Mouse (Mus musculus) adrenal gland (tissue): Measurements from ENCODE around the gene Hacl1.

Source experiments
- intact Hi-C: fragments of 180-260 bp; cut with DNase I; formaldehyde crosslinking; loops from one replicate; pipeline ENCODE4 v1.15.1; 2025
- long read RNA-seq, 2 experiments: library from polyadenylated mRNA; unstranded; transcript quantifications; one replicate each; pipeline ENCODE4 v2.0.0; 2020; ENCODE audit warnings: borderline replicate concordance in 1 of 2; ENCODE audit not compliant: insufficient replicate concordance in 1 of 2

Hacl1 gene
- long read RNA-seq, experiment 1, transcript Hacl1-201 (17 exons, 2,644 nt): major isoform, 12 of 20 reads
- long read RNA-seq, experiment 1, partial matches to known transcripts: 3 of 20 reads
- long read RNA-seq, experiment 1, other reads (novel, unspliced or antisense): 5 of 20 reads
- long read RNA-seq, experiment 2, transcript Hacl1-201 (17 exons, 2,644 nt): major isoform, 9 of 15 reads
- long read RNA-seq, experiment 2, partial matches to known transcripts: 0 of 15 reads
- long read RNA-seq, experiment 2, other reads (novel, unspliced or antisense): 6 of 15 reads

DNA sequence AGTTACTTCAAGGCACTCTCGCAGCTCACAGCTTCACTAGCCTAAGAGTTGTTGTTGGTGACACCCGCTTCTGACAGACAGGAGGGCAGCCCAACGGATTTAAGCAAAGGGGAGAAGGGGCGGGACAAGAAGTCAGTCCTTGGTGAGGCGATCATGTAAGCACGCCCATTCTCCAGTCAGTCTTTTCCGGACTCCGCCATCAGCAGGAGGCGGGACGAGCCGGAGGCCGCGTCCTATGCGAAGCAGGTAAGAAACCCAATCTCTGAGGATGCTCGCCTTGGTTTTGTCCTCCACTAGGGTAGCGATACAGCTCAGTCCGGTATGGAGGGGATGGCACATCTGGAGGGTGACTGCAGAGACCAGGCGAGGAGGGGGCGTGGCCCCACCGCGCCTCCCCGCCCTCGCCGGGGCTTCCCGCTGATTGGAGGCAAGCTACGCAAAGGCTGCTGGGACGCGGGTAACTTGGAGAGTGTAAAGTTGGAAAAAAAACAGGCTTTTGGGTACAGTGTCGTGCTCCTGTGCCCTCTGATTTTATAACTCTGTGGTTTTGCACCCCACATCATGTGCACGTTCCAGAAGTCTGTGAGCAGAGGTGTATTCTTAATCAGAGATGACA lies at the start of gene Hacl1, which contains the start of gene Btd:
Gene Hacl1 (minus strand): TSS at position 397 of the 616 bp plus-strand sequence.
Gene Btd (plus strand): TSS at position 139 of the 616 bp plus-strand sequence.
- intact Hi-C loops: no loop called here

DNA sequence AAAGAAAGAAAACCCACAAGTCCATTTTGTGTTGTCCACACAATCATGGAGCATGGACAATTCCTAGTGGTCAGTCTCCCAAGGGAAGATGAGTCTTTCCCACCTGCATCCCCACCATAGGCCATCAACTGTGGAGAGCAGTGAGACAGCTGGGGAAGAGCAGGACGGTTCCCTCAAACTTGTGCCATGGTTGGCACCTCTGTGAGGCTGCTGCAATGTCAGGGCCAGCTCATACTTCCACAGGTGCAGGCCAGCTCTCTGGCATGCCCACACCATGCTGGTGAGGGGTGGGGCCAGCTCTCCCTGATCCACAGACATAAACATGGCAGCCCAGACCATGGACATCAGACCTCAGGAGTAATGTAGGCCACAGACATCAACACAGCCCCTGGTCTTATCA lies 45.1 kb upstream of the Hacl1 start:
- intact Hi-C loops: no loop called here

DNA sequence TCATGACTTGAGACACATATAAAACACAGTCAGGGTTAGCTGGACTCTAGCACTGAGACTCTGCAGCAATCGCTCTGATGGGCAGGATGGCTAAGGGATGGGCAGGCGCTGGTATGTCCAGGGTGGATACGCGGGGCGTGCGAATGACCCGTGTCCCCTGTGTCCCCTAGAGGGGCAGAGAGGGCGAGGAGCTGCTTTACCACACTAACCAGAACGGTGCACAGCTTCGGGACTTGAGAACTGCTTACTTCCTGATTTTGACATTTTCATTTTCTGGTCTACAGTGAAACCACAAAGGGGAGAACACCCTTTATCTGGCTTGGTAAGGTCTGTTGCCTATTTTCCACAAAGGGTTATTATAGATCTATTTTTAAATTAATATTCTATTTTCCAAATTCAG lies 44.6 kb upstream of the Hacl1 start:
- intact Hi-C loops: no loop called here

DNA sequence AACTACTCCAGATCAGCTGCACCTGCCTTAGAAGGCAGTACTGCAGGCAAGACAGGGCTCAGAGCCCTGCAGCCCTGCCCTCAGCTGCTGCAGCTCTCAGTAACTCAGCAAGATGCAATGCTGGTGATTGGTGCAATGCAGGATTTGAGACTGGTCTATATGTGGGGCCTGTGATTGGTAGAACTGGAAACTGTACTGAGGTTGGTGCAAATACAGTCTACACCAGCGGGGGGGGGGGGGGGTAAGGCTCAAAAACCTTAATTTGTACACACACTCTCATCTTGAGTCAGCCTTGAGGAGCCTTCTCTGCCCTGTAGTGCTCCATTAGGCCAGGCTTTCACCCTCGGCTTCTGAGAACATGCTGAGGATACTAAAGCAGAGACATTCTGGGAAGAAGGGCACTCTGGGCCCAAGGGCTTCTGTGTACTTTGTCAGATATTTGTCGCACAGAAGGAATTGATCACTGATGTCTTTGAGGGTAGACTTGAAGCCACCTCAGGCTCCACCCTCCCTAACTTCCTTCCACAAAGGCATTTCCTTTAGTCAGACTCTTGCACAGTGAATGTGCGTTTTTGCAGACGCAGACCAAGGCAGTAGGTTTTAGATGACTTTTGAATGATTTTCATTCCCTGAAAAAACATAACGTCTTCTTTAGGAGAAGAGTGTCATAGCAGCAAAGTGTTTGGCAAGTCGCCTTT lies 43.4 kb upstream of the Hacl1 start:
- intact Hi-C loops: no loop called here

DNA sequence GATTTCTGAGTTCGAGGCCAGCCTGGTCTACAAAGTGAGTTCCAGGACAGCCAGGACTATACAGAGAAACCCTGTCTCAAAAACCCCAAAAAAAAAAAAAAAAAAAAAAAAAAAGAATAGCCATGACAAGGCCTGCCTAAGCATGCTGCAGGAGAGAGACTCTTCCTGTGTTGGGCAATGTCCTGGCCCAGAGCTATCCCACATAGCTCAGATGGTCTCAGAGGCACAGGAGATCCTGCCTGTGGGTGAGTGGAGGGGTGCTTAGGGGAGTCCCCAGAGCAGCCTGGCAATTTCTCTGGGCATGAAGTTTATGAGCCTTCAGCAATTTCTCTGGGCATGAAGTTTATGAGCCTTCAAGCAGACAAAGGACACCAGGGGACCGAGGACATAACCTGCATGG lies 42.5 kb upstream of the Hacl1 start:
- intact Hi-C loops: no loop called here

DNA sequence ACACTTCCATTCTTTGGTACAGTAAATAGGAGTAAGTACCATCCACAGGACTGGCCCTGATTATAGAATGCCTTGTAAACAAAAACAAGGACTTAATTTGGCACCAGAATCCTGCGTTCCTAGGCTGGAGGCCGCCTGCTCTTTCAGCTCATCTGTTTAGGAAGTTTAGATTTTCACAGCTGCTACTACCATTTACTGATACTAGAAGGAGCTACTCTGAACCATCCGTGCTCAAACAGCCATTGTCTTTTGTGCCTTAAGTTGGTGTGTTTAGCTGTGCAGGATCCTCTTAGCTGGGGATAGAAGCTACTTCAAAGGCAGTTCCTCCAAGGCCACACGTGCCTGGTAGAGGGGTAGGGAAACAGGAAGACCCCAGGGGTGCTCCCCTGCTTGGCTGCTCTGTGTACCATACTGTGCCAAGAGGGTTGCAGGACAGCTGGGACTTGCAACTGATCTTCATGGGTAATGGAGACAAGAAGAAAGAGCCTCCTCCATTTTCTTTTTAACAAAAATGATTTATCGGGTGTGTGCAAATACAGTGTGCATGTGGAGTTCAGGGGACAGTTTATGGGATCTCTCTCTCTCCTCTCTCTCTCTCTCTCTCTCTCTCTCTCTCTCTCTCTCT lies 41.0 kb upstream of the Hacl1 start:
- intact Hi-C loops: no loop called here

DNA sequence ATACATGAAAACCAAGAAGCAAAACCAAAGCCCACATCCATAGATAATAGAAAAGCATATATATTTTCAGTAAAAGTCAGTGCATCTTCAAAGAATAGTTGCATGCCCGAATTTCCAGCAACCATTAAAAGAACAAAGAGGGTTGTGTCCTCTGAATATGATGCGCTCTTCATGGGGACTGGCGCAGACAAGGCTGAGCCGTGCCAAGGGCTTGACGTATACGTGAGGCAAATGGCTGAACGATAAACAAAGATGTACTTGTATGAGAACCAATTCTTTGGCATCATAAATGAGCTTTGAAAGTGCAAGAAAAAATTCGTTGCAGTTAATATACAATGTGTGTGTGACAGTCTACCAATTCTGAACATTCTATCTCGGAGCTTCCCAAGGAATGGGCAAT lies 40.2 kb upstream of the Hacl1 start:
- intact Hi-C loops: no loop called here

DNA sequence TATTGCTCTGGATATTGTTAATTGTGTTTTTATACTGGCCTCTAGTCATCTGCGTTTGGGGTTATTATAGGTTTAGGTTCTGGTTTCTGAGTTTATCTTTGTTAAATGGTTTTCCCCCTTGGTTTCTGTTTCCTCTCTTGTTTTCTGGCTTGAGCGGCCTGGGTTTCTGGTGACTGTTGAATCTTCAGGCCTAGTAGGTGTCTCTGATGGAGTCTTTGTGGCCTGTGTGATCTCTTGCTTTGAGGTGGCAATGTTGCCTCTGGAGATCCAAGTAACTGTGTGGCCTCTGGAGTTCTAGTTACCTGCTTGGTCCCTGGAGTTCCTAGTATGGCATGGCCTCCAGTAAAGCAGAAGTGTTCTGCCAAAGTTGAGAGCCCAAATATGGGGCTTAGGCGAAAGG lies 39.6 kb upstream of the Hacl1 start:
- intact Hi-C loops: no loop called here

DNA sequence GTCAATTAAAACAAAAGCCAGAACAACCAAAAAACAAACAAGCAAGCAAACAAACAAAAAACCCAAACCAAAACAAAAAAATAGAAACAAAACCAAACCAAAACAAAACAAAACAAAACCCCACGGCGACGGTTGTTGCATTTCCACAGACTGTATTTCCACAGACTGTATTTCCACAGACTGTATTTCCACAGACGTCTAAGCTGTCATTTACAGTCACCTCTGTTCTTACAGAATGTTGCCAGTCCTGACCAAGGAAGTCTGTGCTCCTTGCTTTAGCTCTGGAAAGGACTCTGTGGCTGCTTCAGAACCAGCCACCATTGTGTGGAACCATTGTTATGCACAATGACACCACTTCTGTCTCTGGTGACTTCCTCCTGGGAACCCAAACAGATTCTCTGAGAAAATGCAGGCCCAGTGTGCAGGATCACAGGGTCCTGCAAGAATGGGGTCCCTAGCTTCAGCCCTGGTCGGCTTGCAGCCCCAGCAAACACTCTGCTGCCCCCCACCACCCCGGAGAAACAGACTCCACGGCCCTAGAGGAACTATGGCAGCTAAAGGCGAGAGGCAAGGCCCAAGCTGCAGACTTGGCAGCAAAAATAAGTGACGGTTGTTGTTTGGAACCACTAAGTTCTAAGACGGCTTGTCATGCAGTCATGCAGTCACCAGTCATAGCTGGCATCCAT lies 30.7 kb upstream of the Hacl1 start:
- intact Hi-C loops: no loop called here

DNA sequence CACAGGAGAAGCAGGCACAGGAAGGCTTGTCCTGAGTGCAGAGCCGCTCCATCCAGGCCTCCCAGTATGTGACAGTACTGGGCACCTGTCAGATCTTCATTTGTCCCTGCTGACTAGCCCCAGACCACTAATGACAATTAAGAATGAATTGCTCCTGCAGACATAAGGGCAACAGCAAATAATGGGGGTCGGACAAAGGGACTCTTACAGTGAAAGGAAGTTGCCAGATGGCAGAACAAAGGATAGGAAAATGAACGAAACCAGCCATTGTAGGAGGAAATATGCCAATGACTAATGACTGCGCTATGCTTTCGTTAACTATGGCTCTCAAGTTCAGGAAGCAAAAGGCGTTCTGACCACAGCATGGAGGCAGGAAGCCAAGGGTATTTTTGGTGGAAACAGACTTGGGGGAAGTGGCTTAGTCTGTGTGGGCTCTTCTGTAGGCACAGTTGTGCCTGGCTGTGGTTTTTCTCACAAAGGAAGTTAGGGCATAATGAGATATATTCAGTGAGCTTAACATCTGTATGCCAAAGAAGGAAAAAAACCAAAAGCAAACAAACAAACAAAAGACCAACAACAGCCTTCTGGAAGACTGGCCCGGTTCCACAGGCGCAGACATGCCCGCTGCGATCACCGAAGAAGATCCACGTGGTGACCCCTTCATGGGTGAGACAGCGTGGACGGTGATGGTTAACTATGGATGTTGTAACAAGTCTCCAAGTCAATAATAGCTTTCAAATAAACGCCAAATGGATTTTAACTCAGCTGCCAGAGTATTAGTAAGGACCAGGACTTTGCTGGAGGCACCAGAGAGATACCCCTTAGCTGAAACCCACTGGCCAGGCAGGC lies 28.8 kb upstream of the Hacl1 start:
- intact Hi-C loops: no loop called here

DNA sequence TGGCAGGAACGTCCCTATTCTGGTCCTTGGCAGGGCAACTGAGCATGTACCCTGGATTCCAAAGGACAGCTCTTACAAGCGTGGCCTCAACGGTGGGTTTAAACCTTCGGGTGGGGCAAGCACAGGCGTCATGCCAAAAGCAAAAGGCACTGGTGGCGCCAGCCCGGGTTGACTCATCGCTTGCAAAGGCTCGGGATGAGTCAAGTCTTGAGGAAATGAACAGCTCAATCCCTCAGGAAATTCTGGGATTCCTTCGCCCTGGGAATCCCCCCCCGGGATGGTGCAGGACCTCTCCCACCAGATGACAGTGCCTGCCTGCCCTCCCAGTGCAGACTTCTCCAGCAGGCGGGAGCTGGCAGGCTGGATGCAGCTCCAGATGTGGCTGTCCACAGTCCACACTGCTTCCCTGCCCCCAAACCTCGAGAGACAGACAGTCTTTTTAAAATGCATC lies 28.1 kb upstream of the Hacl1 start:
- intact Hi-C loops: no loop called here

DNA sequence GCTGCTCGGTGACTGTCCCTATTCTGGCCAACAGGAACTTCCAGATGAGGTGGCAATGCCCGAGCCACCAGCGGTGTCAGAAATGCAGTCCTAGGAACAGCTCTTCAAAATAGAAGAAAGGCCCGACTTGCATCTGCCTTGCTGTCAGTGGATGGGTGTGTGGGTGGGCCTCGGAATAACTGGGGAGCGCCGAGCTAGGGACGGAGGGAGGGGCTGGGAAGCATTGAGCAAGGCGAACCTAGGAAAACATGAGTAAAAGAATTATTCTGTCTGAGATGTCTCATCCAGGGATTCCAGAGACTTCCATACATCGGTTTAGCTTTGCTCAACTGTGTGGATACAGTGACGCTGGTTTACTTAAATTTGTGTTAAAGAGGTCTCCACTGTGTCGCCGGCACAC lies 27.2 kb upstream of the Hacl1 start:
- intact Hi-C loops: no loop called here

DNA sequence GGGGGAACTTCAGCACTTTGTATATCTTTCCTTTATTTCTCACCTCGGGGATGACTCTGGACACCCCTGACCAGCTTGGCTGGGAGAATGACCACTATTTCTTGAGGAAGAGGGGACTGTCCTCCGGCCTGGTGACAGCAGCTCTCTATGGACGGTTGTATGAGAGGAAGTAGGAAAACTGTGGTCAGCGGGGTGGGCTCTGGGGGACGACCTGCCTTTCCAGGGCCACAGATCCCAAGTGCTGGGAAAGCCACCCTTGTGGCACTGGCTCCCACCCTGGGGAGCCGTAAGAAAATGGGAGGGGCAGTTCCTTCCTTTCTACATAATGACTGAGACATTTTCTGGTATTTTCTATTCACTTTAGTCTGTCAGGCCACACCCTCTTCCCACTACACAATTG lies 26.7 kb upstream of the Hacl1 start:
- intact Hi-C loops: no loop called here

DNA sequence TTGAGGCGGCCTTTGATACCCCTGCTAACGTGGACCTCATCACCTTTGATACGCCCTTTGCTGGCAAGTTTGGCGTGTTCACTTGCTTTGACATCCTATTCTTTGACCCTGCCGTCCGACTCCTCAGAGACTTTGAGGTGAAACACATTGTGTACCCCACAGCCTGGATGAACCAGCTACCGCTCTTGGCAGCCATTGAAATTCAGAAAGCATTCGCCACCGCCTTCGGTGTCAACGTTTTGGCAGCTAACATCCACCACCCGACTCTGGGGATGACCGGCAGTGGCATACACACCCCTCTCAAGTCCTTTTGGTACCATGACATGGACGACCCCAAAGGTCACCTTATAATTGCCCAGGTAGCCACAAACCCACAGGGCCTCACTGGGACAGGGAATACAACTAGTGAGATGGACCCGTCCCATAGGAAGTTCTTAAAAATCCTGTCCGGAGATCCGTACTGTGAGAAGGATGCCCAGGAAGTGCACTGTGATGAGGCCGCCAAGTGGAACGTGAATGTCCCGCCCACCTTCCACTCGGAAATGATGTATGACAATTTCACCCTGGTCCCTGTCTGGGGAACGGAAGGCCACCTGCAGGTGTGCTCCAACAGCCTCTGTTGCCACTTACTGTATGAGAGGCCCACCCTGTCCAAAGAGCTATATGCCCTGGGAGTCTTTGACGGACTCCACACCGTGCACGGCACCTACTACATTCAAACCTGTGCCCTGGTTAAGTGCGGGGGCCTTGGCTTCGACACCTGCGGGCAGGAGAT lies 26.0 kb upstream of the Hacl1 start:
- intact Hi-C loops: no loop called here

DNA sequence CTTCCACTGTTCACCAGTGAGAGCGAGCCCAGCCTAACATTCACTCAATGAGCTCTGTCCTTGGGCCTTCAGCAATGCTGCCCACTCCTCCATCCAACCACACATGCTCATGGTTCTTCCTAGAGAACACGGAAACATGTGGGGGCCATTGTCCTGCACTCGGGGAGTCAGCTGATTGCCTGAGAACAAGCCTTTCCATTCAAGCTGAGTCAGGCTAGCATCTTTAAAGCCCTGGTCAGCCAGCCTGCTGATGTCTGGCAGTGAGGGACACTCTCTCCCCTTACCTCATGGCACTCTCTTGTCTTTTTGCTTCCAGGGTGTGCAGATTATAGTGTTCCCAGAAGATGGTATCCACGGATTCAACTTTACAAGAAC lies 24.5 kb upstream of the Hacl1 start:
- intact Hi-C loops: no loop called here

DNA sequence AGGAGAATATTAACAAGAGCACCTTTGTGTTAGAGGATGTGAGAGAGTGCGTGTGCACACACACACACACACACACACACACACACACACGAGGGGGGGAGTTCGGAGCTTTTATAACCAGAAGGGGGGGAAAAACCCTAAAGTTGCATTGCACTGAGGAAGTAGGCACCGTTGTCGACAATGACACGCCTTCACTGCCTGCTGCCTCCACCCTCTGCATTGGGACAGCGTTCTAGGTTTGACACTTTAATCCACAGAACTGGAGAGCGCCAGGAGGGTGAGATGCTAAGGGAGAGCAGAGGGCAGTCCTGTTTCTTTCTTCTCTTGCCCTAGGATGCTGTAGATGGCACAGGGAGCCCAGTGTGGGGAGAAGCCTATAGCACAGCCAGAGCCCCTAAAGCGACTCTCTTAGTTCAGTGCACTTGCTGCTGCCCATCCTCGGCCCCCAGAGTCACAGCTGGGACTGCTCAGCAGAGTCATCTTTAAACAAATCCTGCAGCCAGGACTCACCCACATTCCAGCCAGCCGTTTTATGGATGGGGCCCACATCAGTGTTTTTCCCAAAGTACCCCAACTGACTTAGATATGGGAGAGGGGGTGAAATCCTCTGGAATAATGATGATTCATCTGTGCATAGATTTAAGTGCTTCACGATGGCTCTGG lies 23.9 kb upstream of the Hacl1 start:
- intact Hi-C loops: no loop called here

DNA sequence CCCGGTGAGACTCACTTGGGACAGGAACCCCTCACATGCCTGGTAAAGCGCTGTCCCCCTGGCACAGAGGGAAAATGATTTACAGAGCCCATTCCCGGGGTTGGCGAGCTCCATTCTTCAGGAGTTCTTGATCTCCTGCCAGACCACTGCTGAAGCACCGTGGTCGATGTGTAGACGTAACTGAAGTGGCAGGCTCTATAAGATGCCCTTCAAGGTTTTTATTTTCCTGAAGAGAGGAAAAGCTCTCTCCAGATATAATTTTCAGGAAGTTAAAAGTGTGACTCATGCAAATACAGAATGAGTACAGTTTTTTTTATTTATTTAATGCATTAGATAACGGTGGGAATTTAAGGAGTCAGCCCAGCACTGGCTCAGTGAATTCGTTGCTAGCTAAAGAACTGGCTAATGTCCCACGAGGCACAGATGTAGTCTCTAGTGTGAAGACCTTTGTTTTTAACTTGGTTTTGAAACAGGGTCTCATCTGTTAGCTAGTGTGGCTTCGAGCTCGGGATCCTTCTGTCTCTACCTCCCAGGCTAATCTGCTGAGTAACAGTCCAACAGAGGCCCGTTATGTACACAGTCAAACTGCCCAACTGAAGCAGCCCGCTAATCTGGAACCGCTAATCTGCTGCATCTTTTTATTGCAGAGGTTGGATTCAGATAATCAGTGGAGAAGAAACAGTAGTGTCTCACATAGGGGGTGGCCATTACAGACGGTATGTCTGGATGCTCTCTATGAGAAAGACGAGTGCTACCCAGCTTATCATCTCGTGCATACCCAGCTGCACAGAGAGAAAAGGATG lies 23.2 kb upstream of the Hacl1 start:
- intact Hi-C loops: no loop called here

DNA sequence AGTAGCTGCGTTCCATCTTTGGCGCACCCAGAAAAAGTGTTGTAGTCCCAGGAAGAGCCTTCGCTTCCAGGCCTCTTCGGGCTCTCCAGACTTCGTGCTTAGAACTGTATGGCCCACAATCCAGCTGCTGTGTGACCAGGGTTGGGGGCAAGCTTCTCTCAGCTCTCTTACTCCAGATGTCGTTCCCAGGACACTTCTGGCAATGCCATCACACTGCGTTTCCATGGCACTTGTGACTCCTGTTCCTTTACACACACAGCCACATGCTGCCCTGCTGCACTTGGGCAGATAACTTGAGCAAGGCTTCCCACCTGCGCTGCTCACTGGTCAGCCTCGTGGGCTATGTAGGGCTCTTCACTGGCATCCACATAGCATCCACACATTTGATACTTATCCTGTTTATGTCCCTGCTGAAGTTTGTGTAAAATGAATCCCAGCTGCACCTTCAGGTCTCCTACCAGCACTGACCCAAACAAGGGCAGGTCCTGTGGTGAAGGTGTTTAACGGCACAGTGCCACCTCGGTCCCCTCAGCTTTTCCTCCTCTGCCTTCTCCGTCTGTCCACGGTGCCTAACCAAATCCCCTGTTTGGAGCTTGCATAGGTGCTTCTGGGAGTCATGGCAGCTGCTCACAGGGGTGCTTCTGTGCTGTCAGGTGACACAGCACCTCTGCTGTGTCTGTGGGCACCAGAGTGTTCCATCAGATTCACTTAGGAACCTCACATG lies 22.5 kb upstream of the Hacl1 start:
- intact Hi-C loops: no loop called here
